Mouse (Mus musculus) liver, embryonic 11.5 days (tissue): ENCODE results near the gene Slc4a10. TPM values are rescaled to one million over a fixed set of nuclear protein-coding genes. Genes with fewer than 3 reads are reported as not detected.

Experiments
- ATAC-seq: fragments of 200-750 bp; cut with Nextera tagmentation; replicated peaks from 2 replicates; pipeline ENCODE4 v1.8.0; 2017; ENCODE audit warnings: moderate number of reproducible peaks, mild to moderate bottlenecking, moderate TSS enrichment, moderate library complexity; ENCODE audit not compliant: low FRiP score
- DNase-seq: peaks from one replicate; pipeline ENCODE4 v3.0.0-alpha.2; 2017; ENCODE audit warnings: low spot score
- H3K27ac ChIP-seq: fragments of 300-500 bp; sonication (generic); 2 replicates; pipeline ENCODE4 v1.5.1; 2014; ENCODE audit warnings: mild to moderate bottlenecking, low read depth, low read length, control low read depth
- H3K27me3 ChIP-seq: fragments of 300-500 bp; sonication (generic); replicated peaks from 2 replicates; pipeline ENCODE4 v1.6.1; 2014; ENCODE audit warnings: low read length, mixed read lengths; ENCODE audit not compliant: control insufficient read depth, insufficient read depth
- H3K36me3 ChIP-seq: fragments of 300-500 bp; sonication (generic); 2 replicates; pipeline ENCODE4 v1.6.1; 2014; ENCODE audit warnings: mild to moderate bottlenecking, low read length, moderate library complexity, mixed read lengths; ENCODE audit not compliant: control insufficient read depth, insufficient read depth
- H3K4me1 ChIP-seq: fragments of 300-500 bp; sonication (generic); replicated peaks from 2 replicates; pipeline ENCODE4 v1.6.1; 2014; ENCODE audit warnings: low read length, mixed read lengths; ENCODE audit not compliant: control insufficient read depth, insufficient read depth
- H3K4me2 ChIP-seq: fragments of 300-500 bp; sonication (generic); 2 replicates; pipeline ENCODE4 v1.6.1; 2014; ENCODE audit warnings: mild to moderate bottlenecking, control low read depth, moderate library complexity
- H3K4me3 ChIP-seq: fragments of 300-500 bp; sonication (generic); 2 replicates; pipeline ENCODE4 v1.5.1; 2014; ENCODE audit warnings: low read depth, low read length, control low read depth
- H3K9ac ChIP-seq: fragments of 300-500 bp; sonication (generic); 2 replicates; pipeline ENCODE4 v1.6.1; 2014; ENCODE audit warnings: low read depth, low read length, control low read depth
- H3K9me3 ChIP-seq: fragments of 300-500 bp; sonication (generic); 2 replicates; pipeline ENCODE4 v1.6.1; 2016; ENCODE audit warnings: low read length, inconsistent platforms, mixed read lengths; ENCODE audit not compliant: control insufficient read depth
- WGBS: fragments of 180-500 bp; shearing (Covaris S2); extraction: QIAGEN DNeasy Blood & Tissue Kit; methylation state at CpG from one replicate; pipeline ENCODE4 v1.1.7; 2014; 5-methylcytosine and 5-hydroxymethylcytosine counted together
- polyA plus RNA-seq: library from polyadenylated mRNA; unstranded; fragments of >200 nt; fragmentation: Nextera tagmentation; extraction: Ambion mirVana; gene quantifications from 2 replicates; pipeline ENCODE4 v1.2.1, GENCODE M21; 2014

Slc4a10 gene
- polyA plus RNA-seq, 1 experiment from 2014 or later = 0.14 TPM

- H3K27me3 ChIP-seq = no peaks in the 10 kb centered on the region
- H3K36me3 ChIP-seq = no peaks in the 10 kb centered on the region
- H3K9ac ChIP-seq = no peak overlapping the region
- H3K4me3 ChIP-seq = no peak overlapping the region
- DNase-seq (no peak), ATAC-seq (no peak)
- H3K9me3 ChIP-seq = no peaks in the 10 kb centered on the region
- no peak overlapping the region for H3K4me2 ChIP-seq
- H3K27ac ChIP-seq = no peak overlapping the region
- 69% methylated on average over 6 of the region's 6 CpGs for WGBS
- H3K4me1 ChIP-seq = no peaks in the 10 kb centered on the region
Measured at GRCm38 (mm10) chr2:62344367-62344766, 298.1 kb downstream of the Slc4a10 start.

DNA sequence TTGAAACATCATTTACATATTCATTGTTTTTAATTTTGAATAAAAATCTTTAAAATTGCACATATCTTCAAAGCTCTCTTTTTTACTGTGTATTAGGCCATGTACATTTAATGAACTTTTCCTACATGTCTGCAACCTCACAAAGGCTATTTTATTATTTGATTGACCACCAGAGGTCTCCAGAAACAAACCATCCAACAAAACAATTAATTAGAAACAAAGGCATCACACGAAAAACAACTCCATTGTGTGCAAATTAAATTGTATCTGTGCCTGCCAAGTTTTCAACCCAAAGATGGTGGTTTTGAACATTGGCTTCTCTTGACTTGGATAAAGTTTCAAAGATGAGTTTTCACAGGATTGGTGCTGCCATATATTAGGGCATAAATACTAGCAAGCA is 300.5 kb downstream of the Slc4a10 start:
- no peak for ATAC-seq

GRCm38 (mm10) chr2:62347762-62348161 is 301.5 kb downstream of the Slc4a10 start:
- Histone ChIP-seq H3K27me3 (no peaks in the 10 kb centered on the region), H3K9ac (no peak overlapping the region), H3K27ac (no peak overlapping the region), H3K9me3 (no peaks in the 10 kb centered on the region), H3K36me3 (no peaks in the 10 kb centered on the region), H3K4me3 (no peak overlapping the region), H3K4me2 (no peak overlapping the region), H3K4me1 (no peaks in the 10 kb centered on the region)
- ATAC-seq (no peak), DNase-seq (no peak)
- 89% methylated on average over 9 of the region's 9 CpGs for WGBS

More for the DNA sequence above, 300.5 kb downstream of the Slc4a10 start:
- Histone ChIP-seq H3K9ac (no peak overlapping the region), H3K4me3 (no peak overlapping the region), H3K27me3 (no peaks in the 10 kb centered on the region), H3K9me3 (no peaks in the 10 kb centered on the region), H3K27ac (no peak overlapping the region), H3K4me1 (no peaks in the 10 kb centered on the region), H3K4me2 (no peak overlapping the region), H3K36me3 (no peaks in the 10 kb centered on the region)
- 39% methylated on average over 1 of the region's 1 CpGs for WGBS
- DNase-seq = no peak

DNA sequence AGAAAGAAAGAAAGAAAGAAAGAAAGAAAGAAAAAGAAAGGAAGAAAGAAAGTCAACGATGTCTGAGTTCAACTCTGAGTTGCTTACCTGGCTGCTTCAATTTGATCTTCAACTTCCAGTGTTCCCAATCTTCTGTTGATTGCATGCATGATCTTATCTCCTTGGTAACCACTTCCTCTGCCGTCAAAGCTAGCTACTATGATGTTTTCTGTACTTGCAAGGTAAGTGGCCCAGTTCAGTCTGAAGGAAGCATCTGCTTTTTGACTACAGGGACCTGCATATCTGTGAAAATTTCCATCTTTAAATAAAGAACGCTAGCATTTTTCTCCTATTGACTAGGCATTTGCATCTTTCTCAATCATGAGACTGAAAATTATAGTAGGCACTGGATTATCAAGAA is 305.8 kb downstream of the Slc4a10 start:
- Histone ChIP-seq H3K4me2 (no peak overlapping the region), H3K4me1 (no peaks in the 10 kb centered on the region), H3K9ac (no peak overlapping the region), H3K4me3 (no peak overlapping the region), H3K9me3 (no peaks in the 10 kb centered on the region), H3K27me3 (no peaks in the 10 kb centered on the region), H3K36me3 (no peaks in the 10 kb centered on the region), H3K27ac (no peak overlapping the region)
- no peak for ATAC-seq
- no peak for DNase-seq
- WGBS = 60% methylated on average over 3 of the region's 3 CpGs

- H3K9me3 ChIP-seq = no peaks in the 10 kb centered on the region
- H3K4me2 ChIP-seq = no peak overlapping the region
- DNase-seq (no peak), ATAC-seq (no peak)
- no peaks in the 10 kb centered on the region for H3K27me3 ChIP-seq
- no peaks in the 10 kb centered on the region for H3K36me3 ChIP-seq
- no peak overlapping the region for H3K4me3 ChIP-seq
- 61% methylated on average over 6 of the region's 6 CpGs for WGBS
- no peak overlapping the region for H3K9ac ChIP-seq
- H3K4me1 ChIP-seq = no peaks in the 10 kb centered on the region
- no peak overlapping the region for H3K27ac ChIP-seq
Measured at GRCm38 (mm10) chr2:62355766-62356165, 309.5 kb downstream of the Slc4a10 start.

DNA sequence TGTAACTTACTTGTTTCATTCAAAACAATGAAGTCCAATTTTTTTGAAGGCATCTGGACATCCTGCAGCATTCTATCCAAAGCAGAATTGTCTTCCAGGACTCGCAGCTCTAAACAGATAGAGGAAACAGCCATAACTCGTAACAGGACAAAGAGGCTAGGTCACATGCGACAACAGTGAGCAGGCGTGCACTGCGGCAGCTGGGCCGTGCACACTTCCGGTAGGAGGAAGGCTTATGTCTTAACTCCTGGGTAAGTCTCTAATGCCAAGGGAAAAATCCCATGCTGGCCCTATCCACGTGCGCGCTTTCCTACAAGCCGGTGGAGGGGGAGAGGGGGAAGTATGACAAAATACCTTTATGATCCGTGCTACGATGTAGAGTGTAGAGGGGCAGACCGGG is 310.3 kb downstream of the Slc4a10 start:
- Histone ChIP-seq H3K36me3 (no peaks in the 10 kb centered on the region), H3K27ac (no peak overlapping the region), H3K9me3 (no peaks in the 10 kb centered on the region), H3K4me1 (no peaks in the 10 kb centered on the region), H3K4me2 (no peak overlapping the region), H3K4me3 (no peak overlapping the region), H3K9ac (no peak overlapping the region), H3K27me3 (no peaks in the 10 kb centered on the region)
- ATAC-seq (no peak), DNase-seq (no peak)
- WGBS = 83% methylated on average over 14 of the region's 14 CpGs

DNA sequence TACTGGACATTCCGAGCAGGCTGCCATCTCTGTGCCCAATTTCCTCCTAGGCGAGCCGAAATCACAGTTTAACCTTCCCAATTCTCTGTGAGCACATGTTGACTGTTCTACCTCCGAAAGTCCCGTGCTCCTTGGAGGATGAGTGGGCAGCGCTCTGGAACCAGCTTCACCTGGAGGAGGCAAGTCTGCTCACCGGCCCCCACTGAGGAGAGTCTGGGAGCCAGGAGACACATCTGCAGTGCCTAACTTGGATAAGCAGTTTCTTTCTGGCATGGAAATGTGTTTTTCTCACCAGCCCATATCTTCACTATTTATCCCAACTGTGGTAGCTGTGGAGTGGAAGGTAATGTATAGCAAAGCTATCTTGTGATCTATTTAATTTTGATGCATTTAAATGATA is 311.0 kb downstream of the Slc4a10 start:
- DNase-seq (no peak), ATAC-seq (no peak)
- H3K4me1 ChIP-seq = no peaks in the 10 kb centered on the region
- no peak overlapping the region for H3K9ac ChIP-seq
- WGBS = 85% methylated on average over 7 of the region's 7 CpGs
- H3K27me3 ChIP-seq = no peaks in the 10 kb centered on the region
- no peaks in the 10 kb centered on the region for H3K9me3 ChIP-seq
- H3K36me3 ChIP-seq = no peaks in the 10 kb centered on the region
- no peak overlapping the region for H3K4me3 ChIP-seq
- H3K4me2 ChIP-seq = no peak overlapping the region
- no peak overlapping the region for H3K27ac ChIP-seq

DNA sequence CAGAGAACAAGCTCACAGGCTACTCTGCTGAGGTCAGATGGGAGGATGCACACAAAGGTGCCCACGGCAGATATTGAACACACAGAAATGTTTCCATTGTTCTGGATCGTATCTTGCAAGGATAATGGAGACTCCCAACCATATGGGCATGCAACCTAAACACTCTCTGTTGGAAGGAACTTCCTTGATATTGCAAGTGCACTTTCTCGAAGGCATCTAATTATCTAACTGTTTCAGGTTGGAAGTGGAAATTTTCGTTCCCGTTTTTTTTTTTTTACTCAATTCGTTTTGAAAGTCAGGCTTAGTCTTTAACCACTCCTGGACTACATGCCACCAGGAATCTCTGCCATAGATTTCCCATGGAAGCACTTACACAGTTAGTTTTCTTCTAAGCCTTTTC is 314.6 kb downstream of the Slc4a10 start:
- Histone ChIP-seq H3K4me2 (no peak overlapping the region), H3K9me3 (no peaks in the 10 kb centered on the region), H3K27ac (no peak overlapping the region), H3K36me3 (no peaks in the 10 kb centered on the region), H3K27me3 (no peaks in the 10 kb centered on the region), H3K4me3 (no peak overlapping the region), H3K9ac (no peak overlapping the region), H3K4me1 (no peaks in the 10 kb centered on the region)
- DNase-seq (no peak), ATAC-seq (no peak)
- WGBS = 73% methylated on average over 6 of the region's 6 CpGs

DNA sequence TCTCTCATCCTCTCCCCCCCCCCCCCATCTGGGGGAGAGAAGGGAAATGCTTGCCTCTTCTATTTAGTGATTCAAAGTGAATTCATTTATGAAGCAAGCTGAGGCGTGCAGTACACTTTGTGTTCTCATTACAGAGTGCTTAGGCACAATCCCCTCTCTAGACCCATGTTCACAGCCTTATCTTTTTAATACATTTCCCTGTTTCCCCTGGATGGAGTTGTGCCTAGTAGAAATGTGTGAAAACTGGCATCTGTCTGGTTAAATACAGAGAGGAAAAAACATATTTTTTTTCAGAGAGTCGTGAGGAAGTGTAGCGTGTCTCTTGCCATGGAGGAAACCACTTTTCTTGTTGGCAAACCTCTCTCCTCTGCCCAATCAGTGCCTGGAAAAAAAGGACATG is 315.3 kb downstream of the Slc4a10 start:
- DNase-seq (no peak), ATAC-seq (no peak)
- Histone ChIP-seq H3K36me3 (no peaks in the 10 kb centered on the region), H3K4me1 (no peaks in the 10 kb centered on the region), H3K27me3 (no peaks in the 10 kb centered on the region), H3K4me2 (no peak overlapping the region), H3K9ac (no peak overlapping the region), H3K4me3 (no peak overlapping the region), H3K27ac (no peak overlapping the region), H3K9me3 (no peaks in the 10 kb centered on the region)
- 63% methylated on average over 3 of the region's 3 CpGs for WGBS
